Comparison of ENCODE assay signal across 8 mouse cellular contexts in the genomic region with DNA sequence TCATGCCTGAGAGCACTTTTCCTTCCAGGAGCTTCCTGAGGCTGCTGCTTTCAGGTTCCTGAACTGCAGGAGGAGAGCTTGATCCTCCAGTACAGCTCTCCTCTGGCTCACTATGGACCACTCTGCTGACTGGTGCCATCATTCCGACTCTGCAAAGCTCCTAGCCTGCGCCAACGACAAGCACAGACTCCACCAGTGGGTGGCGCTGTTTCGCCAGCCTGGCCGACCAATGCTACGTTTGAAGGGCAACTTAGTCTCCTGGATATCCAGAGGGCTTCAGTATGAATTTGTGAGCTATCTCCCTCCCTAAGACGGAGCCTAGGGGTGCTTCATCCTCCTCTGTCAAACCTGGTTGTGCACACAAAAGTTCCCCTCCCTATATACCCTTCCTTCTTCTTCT. TPM values are rescaled to one million over a fixed set of nuclear protein-coding genes. Genes with fewer than 3 reads are reported as not detected.
DNase-seq lines count a peak whose midpoint lies in the region; ATAC-seq lines count a peak whose summit lies in the region.

No protein-coding gene starts in this region.

- H3K4me2 ChIP-seq in embryonic facial prominence, embryonic 15.5 days (replicated peaks), result no peak overlapping the region
- H3K4me2 ChIP-seq in kidney, embryonic 15.5 days, result no peak overlapping the region

- H3K36me3 ChIP-seq in embryonic facial prominence, embryonic 15.5 days, result 0 out of 2 replicates have a peak, but pooled peaks cover 15% of the 10 kb centered on the region
- peaks cover 17% of the 10 kb centered on the region for H3K36me3 ChIP-seq in kidney, embryonic 15.5 days

- peaks cover 34% of the 10 kb centered on the region for H3K4me1 ChIP-seq in embryonic facial prominence, embryonic 15.5 days
- peaks cover 9% of the 10 kb centered on the region; the same call in 1 of the 2 replicates for H3K4me1 ChIP-seq in kidney, embryonic 15.5 days

- H3K9ac ChIP-seq in embryonic facial prominence, embryonic 15.5 days, result no peak overlapping the region
- no peak overlapping the region for H3K9ac ChIP-seq in kidney, embryonic 15.5 days

- no peaks in the 10 kb centered on the region for H3K27me3 ChIP-seq in embryonic facial prominence, embryonic 15.5 days
- H3K27me3 ChIP-seq in kidney, embryonic 15.5 days, result no peaks in the 10 kb centered on the region

- no peak overlapping the region for H3K4me3 ChIP-seq in embryonic facial prominence, embryonic 15.5 days (replicated peaks)
- H3K4me3 ChIP-seq in kidney, embryonic 15.5 days (replicated peaks), result no peak overlapping the region

- 0 out of 2 replicates have a peak overlapping the region, but pooled peaks have one; percentile 28 for H3K27ac ChIP-seq in embryonic facial prominence, embryonic 15.5 days (replicated peaks)
- peak overlapping the region; percentile 29; the same call in 1 of the 2 replicates for H3K27ac ChIP-seq in kidney, embryonic 15.5 days

- no peak for ATAC-seq in embryonic facial prominence, embryonic 15.5 days (ENCODE audit: insufficient number of reproducible peaks, low FRiP score, low TSS enrichment, low read depth)
- ATAC-seq in kidney, embryonic 15.5 days (replicated peaks; ENCODE audit: low FRiP score), result 0 out of 2 replicates have a peak, but pooled peaks have one; percentile 27

- peak; percentile 77 to 81 for DNase-seq in cerebellum, postnatal 10 days
- DNase-seq in cerebellum, adult 11-12 months, result no peak
- peak; percentile 14 for DNase-seq in right cerebral cortex, adult 18-20 months
- no peak for DNase-seq in right cerebral cortex, postnatal 36 days (ENCODE audit: low spot score in 2 of 2)
- DNase-seq in lung, postnatal 14 days, result peak; percentile 60
- DNase-seq in spleen, postnatal 4 days (ENCODE audit: low spot score in 2 of 2), result peak; percentile 48 to 86

- no peaks in the 10 kb centered on the region for H3K9me3 ChIP-seq in embryonic facial prominence, embryonic 15.5 days (replicated peaks)
- no peaks in the 10 kb centered on the region; the same call in 1 of the 2 replicates for H3K9me3 ChIP-seq in kidney, embryonic 15.5 days (replicated peaks)

- 12% methylated on average over 8 of the region's 8 CpGs for WGBS in embryonic facial prominence, embryonic 15.5 days
- WGBS in kidney, embryonic 15.5 days, result 5% methylated on average over 8 of the region's 8 CpGs

RNA-seq across cellular contexts. Expression of a gene that starts 43.0 kb away (rescaled TPM):
- polyA plus RNA-seq in embryonic facial prominence, embryonic 15.5 days (2015; fragmentation: Nextera tagmentation; extraction: Ambion mirVana), result 247 and 258 TPM in 2 replicates
- 51.1 and 62.5 TPM in 2 replicates for polyA plus RNA-seq in kidney, embryonic 15.5 days (2015; fragmentation: Nextera tagmentation; extraction: Ambion mirVana)

Comparison
In these comparisons a context has a peak if more than half of its experiments do, and no peak if none do; other contexts are left out.
1. DNase-seq: peak in cerebellum, postnatal 10 days (2 of 2), right cerebral cortex, adult 18-20 months (single experiment), lung, postnatal 14 days (single experiment) and spleen, postnatal 4 days (2 of 2); none in cerebellum, adult 11-12 months (single experiment) and right cerebral cortex, postnatal 36 days (0 of 2).